Mouse (Mus musculus) c-Kit-positive CD71-positive TER-119-positive erythroid progenitor cells, embryonic 14.5 days (primary cell): Measurements from ENCODE around the gene Nav2.

Source experiments
- DNase-seq: peaks from one replicate; pipeline ENCODE4 v3.0.0-alpha.2; 2013; ENCODE audit warnings: low spot score

Nav2 gene

GRCm38 (mm10) chr7:49283507-49284361 is 375.2 kb downstream of the Nav2 start:
- DNase-seq: no peak

- DNase-seq: no peak
Measured at GRCm38 (mm10) chr7:49288186-49288585, 379.7 kb downstream of the Nav2 start.

GRCm38 (mm10) chr7:49290308-49290707 is 381.8 kb downstream of the Nav2 start:
- no peak for DNase-seq

GRCm38 (mm10) chr7:49291208-49291892 is 382.8 kb downstream of the Nav2 start:
- DNase-seq: no peak

GRCm38 (mm10) chr7:49297148-49297547 is 388.6 kb downstream of the Nav2 start:
- DNase-seq: no peak

GRCm38 (mm10) chr7:49298431-49298839 is 389.9 kb downstream of the Nav2 start:
- DNase-seq: no peak

- no peak for DNase-seq
Measured at GRCm38 (mm10) chr7:49301487-49301886, 393.0 kb downstream of the Nav2 start.

- no peak for DNase-seq
Measured at GRCm38 (mm10) chr7:49303600-49304411, 395.3 kb downstream of the Nav2 start.

GRCm38 (mm10) chr7:49307717-49308116 is 399.2 kb downstream of the Nav2 start:
- no peak for DNase-seq

- no peak for DNase-seq
Measured at GRCm38 (mm10) chr7:49309746-49310145, 401.2 kb downstream of the Nav2 start.

- DNase-seq: no peak
Measured at GRCm38 (mm10) chr7:49313945-49314344, 405.4 kb downstream of the Nav2 start.

- DNase-seq: no peak
Measured at GRCm38 (mm10) chr7:49315033-49315432, 406.5 kb downstream of the Nav2 start.

GRCm38 (mm10) chr7:49316600-49316999 is 408.1 kb downstream of the Nav2 start:
- DNase-seq: no peak

GRCm38 (mm10) chr7:49318183-49318897 is 409.8 kb downstream of the Nav2 start:
- DNase-seq: no peak

GRCm38 (mm10) chr7:49318898-49319293 is 410.4 kb downstream of the Nav2 start:
- no peak for DNase-seq

GRCm38 (mm10) chr7:49319981-49320380 is 411.5 kb downstream of the Nav2 start:
- DNase-seq: peak; percentile 57

- DNase-seq: peak; percentile 75
Measured at GRCm38 (mm10) chr7:49321124-49321531, 412.6 kb downstream of the Nav2 start.

GRCm38 (mm10) chr7:49322179-49322578 is 413.7 kb downstream of the Nav2 start:
- DNase-seq: peak; percentile 44

- no peak for DNase-seq
Measured at GRCm38 (mm10) chr7:49324575-49324974, 416.1 kb downstream of the Nav2 start.

GRCm38 (mm10) chr7:49326136-49326722 is 417.7 kb downstream of the Nav2 start:
- DNase-seq: no peak

GRCm38 (mm10) chr7:49326967-49327742 is 418.6 kb downstream of the Nav2 start:
- DNase-seq: peak; percentile 42
